Mouse (Mus musculus) regulatory T cell (primary cell): ENCODE data around the gene Gpalpp1.

Experiments used
- in situ Hi-C: fragments of 300-600 bp; cut with MboI, MseI; formaldehyde crosslinking; loops from one replicate; pipeline ENCODE4 v1.15.1; 2025; ENCODE audit warnings: high pct_unique_total_duplicates

Gene Gpalpp1

DNA sequence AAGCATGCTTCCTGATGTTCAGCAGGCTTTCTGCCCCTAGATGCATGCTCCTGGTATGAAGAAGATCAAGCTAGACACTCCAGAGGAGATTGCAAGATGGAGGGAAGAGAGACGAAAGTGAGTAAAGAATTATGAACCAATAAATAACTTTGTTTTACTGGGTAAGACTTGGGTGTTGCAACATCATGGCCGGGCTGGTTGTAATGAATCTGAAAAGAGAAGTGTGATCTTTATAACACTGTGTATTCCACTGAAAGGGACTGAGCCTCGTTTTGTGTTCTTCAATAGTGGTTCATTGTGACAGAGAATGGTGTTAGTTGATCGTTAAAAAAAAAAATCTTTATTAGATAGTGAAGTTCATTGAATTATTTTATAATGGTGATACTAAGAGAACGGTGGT, 5.2 kb upstream of the Gpalpp1 start:
- in situ Hi-C loops: no loop called here

- in situ Hi-C loops: loop anchor here (10.0 kb wide), 1 partner anchor 455 kb away; the partner anchor contains the start of gene Serp2
These were observed 11.0 kb downstream of the Gpalpp1 start for GRCm38 (mm10) chr14:76099543-76099942.

DNA sequence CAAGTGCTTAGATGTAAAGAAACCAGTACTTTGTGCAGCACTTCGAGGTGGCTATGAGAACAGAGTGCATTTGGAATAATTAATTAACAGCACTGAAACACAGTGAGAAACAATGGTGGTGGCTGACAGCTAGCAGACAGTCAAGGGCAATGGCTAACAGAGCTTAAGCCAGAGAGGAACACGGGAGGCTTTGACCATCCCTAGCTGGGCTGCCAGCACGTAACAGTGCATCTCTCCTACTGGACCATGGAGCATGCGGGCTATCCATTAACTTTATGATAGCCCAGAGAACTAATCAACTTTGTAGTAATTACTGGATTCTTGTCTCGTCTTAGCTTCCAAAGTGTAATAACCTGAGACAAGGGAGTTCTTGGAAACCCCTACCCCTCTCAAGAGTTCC, 12.7 kb downstream of the Gpalpp1 start:
- in situ Hi-C loops: loop anchor here (10.0 kb wide), 1 partner anchor 457 kb away; the partner anchor contains the start of gene Serp2

DNA sequence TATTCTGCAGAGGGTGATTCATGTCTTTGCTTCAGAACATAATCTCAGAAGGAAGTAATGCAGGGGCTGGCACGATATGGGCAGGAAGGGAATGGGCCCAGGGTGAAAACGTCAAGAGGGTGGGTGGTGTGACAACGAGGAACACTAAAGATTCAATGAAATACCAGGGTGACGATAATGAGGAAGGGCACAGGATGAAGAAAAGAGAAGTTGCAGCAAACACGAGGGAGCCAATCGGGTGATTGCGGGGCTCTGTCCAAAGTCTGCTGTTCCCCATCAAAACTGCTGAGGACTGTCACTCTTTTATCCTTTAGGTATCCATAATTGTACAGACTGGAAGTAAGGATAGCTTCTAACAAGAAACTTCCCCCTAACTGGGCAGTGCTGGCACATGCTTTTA, 13.3 kb downstream of the Gpalpp1 start:
- in situ Hi-C loops: loop anchor here (10.0 kb wide), 1 partner anchor 458 kb away; the partner anchor contains the start of gene Serp2

- in situ Hi-C loops: no loop called here
These were observed 26.4 kb downstream of the Gpalpp1 start for GRCm38 (mm10) chr14:76084188-76084587.

GRCm38 (mm10) chr14:76082086-76082636, 28.4 kb downstream of the Gpalpp1 start:
- in situ Hi-C loops: no loop called here

GRCm38 (mm10) chr14:76081451-76081850, 29.1 kb downstream of the Gpalpp1 start:
- in situ Hi-C loops: no loop called here

DNA sequence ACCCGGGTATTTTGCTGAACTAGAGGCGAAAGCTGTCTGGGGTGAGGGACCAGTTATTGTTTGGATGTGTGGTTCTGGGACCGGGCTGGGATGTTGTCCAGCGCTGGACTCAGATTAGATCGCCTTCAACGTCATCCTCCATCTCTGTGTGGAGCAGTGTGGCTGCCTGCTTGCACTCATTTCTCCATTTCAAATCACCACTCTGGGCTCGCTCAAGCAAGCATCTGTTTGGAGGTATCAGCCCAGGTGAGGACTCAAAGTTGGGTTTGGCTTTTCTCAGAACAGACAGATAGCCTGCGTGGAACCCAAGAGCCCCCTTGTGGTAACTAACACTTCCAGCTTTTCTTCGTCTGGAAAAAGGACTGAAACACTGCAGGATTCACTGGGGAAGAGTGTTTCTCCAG, 33.5 kb downstream of the Gpalpp1 start:
- in situ Hi-C loops: loop anchor here (5.0 kb wide), 1 partner anchor 180 kb away; no protein-coding TSS in a partner anchor

- in situ Hi-C loops: loop anchor here (5.0 kb wide), 1 partner anchor 179 kb away; no protein-coding TSS in a partner anchor
These were observed 34.0 kb downstream of the Gpalpp1 start for GRCm38 (mm10) chr14:76076602-76077001.

DNA sequence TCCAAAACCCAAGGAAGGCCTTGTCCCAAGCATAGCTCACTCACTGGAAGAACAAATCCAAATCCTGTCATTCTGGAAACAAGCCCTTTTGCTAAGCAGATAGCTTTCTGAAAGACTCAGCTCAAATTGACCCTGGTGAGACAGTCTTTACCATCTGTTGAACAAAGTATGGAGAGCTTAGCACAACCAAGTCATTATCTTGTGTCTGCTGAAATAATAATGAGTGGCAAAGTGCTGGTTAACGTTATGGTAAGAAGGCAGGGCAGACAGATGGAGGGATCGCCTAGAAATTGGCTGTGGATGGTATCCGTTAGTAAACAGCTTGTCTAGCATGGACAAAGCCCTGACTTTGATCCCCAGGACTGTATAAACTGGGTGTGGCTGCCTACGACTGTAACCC, 34.8 kb downstream of the Gpalpp1 start:
- in situ Hi-C loops: loop anchor here (5.0 kb wide), 1 partner anchor 178 kb away; no protein-coding TSS in a partner anchor

DNA sequence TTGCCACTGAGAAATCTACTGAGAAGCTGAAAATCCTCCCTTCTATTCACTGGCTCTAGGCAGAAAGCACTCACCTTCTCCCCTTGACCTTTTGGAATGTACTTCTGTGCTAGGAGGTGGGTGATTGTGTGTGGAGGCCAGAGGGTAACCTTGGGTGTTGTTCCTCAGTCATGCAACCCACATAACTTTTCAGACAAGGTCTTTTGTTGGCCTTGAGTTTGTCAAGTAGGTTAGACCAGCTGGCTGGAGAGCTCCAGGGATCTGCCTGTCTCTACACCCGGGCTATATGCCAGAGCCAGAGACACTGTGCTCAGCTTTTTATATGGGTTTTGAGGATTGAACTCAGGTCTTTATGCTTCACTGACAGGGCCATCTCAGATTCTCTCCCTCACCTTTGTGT, 36.4 kb downstream of the Gpalpp1 start:
- in situ Hi-C loops: loop anchor here (5.0 kb wide), 1 partner anchor 47 kb away; no protein-coding TSS in a partner anchor

DNA sequence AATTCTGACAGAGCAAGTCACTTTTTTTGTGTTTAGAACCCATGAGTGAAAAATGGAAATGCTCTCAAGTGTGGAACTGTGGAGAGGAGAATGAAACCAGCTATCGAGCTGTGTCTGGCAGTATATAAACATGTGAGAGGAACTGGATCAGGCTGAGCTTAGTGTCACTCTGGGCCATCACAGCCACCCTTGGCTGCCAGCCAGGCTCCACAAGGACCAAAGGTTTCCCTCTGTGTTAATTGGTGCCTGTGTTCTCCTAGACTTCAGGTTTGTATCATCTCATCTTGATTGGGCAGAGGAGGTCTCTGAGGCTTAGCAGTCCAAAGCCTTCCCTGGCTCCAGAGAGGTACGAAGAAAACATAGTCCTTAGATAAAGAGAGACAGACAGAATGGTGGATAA, 37.9 kb downstream of the Gpalpp1 start:
- in situ Hi-C loops: loop anchor here (5.0 kb wide), 1 partner anchor 45 kb away; no protein-coding TSS in a partner anchor

- in situ Hi-C loops: no loop called here
These were observed 41.3 kb downstream of the Gpalpp1 start for GRCm38 (mm10) chr14:76069296-76069695.

GRCm38 (mm10) chr14:76068296-76068695, 42.3 kb downstream of the Gpalpp1 start:
- in situ Hi-C loops: no loop called here

DNA sequence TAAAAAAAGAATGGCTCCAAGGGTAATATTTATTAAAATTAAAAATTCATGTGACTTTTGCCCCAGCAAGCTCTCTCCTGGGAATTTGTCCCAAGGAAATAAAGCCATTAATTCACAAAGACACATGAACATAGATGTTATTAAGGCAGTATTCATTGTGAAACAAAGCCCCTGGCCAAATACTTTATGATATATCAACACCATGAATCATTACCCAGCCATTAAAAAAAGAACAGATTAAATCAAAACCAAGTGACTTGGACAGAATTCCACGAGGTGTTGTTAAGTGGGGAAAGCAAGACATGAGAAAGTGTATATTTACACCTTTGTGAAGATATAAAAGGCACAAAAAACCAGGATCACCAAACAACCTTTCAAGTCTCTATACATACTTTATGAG, 43.3 kb downstream of the Gpalpp1 start:
- in situ Hi-C loops: no loop called here

- in situ Hi-C loops: loop anchor here (10.0 kb wide), 1 partner anchor 805 kb away; no protein-coding TSS in a partner anchor
These were observed 51.1 kb downstream of the Gpalpp1 start for GRCm38 (mm10) chr14:76059441-76059840.

DNA sequence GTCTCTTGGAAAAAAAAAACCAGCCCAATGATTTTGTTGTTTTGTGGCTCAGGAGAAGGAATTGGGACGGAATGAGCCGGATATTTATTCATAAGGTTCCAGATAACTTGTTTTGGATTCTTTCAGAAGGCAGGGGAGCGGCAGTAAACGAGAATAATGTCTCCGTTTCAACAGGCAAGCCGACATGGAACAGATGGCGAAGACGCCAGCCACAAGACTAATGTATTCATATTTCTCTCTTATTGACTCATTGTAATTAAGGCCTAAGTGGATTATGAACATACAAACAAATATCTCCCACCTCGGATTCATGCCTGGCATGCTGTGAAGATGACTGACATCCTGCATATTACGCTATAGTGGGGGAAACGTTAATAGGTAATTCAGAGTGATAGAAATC, 56.8 kb downstream of the Gpalpp1 start:
- in situ Hi-C loops: loop anchor here (10.0 kb wide), 1 partner anchor 811 kb away; no protein-coding TSS in a partner anchor

DNA sequence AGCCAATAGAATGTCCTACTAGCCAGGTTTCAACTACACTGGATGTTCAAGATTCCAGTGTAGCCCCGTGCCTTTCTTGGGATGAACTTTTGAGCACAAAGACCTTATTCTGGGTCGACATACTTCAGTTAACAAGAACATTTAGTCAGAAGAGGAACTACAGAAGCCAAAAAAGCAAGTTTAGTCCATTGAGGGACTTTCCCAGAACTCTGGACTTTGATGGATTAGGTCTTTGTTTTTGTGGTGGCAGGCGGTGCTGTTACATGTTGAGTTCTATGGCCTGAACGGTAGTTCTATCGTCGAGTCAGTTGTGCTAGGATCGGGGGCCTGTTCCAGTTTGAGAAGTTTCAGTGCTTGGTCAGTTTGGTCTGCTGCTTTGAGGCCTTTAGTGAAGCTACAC, 58.6 kb downstream of the Gpalpp1 start:
- in situ Hi-C loops: loop anchor here (10.0 kb wide), 1 partner anchor 813 kb away; no protein-coding TSS in a partner anchor

GRCm38 (mm10) chr14:76045767-76046166, 64.8 kb downstream of the Gpalpp1 start:
- in situ Hi-C loops: no loop called here

GRCm38 (mm10) chr14:76044164-76044557, 66.4 kb downstream of the Gpalpp1 start:
- in situ Hi-C loops: no loop called here

- in situ Hi-C loops: no loop called here
These were observed 67.1 kb downstream of the Gpalpp1 start for GRCm38 (mm10) chr14:76043251-76044163.
